Mouse (Mus musculus): ENCODE data around the gene Eif6. TPM values are rescaled to one million over a fixed set of nuclear protein-coding genes. Genes with fewer than 3 reads are reported as not detected.

Gene Eif6
- polyA plus RNA-seq, 2 experiments from 2014 or later: 73.4 to 81.2 TPM

- no peak for ATAC-seq
These were observed 5.9 kb downstream of the Eif6 start for GRCm38 (mm10) chr2:155820779-155821178.

GRCm38 (mm10) chr2:155819449-155820251, 7.1 kb downstream of the Eif6 start:
- no peak for ATAC-seq

GRCm38 (mm10) chr2:155819392-155819448, 7.5 kb downstream of the Eif6 start, which contains the start of gene BC029722:
BC029722 (minus strand) TSS chr2:155819426.
- no peak for ATAC-seq

- ATAC-seq: peak; percentile 97
These were observed 7.9 kb downstream of the Eif6 start for GRCm38 (mm10) chr2:155818596-155819391.

- ATAC-seq: no peak
These were observed 9.2 kb downstream of the Eif6 start for GRCm38 (mm10) chr2:155817301-155818245.

- no peak for ATAC-seq
These were observed 10.5 kb downstream of the Eif6 start for GRCm38 (mm10) chr2:155816179-155816578.

GRCm38 (mm10) chr2:155814829-155815228, 11.9 kb downstream of the Eif6 start:
- ATAC-seq: no peak

- peak; percentile 30 for ATAC-seq
These were observed 14.1 kb downstream of the Eif6 start for GRCm38 (mm10) chr2:155812637-155813036.

GRCm38 (mm10) chr2:155811821-155812396, 14.8 kb downstream of the Eif6 start:
- ATAC-seq: peak; percentile 59

- ATAC-seq: no peak
These were observed 17.1 kb downstream of the Eif6 start for GRCm38 (mm10) chr2:155809620-155810019.

GRCm38 (mm10) chr2:155807408-155807807, 19.3 kb downstream of the Eif6 start:
- ATAC-seq: no peak

GRCm38 (mm10) chr2:155806548-155806947, 20.2 kb downstream of the Eif6 start:
- ATAC-seq: no peak

GRCm38 (mm10) chr2:155805925-155806255, 20.8 kb downstream of the Eif6 start:
- ATAC-seq: no peak

- ATAC-seq: no peak
These were observed 21.3 kb downstream of the Eif6 start for GRCm38 (mm10) chr2:155805231-155805924.

GRCm38 (mm10) chr2:155804053-155804452, 22.7 kb downstream of the Eif6 start:
- no peak for ATAC-seq

GRCm38 (mm10) chr2:155802761-155803160, 24.0 kb downstream of the Eif6 start:
- ATAC-seq: no peak

- no peak for ATAC-seq
These were observed 28.1 kb downstream of the Eif6 start for GRCm38 (mm10) chr2:155798613-155799012.

GRCm38 (mm10) chr2:155794674-155795445, 31.9 kb downstream of the Eif6 start:
- no peak for ATAC-seq

- ATAC-seq: no peak
These were observed 33.8 kb downstream of the Eif6 start for GRCm38 (mm10) chr2:155792899-155793298.

GRCm38 (mm10) chr2:155787949-155788931, 38.5 kb downstream of the Eif6 start:
- ATAC-seq: no peak
